Mouse (Mus musculus) midbrain, embryonic 11.5 days (tissue): ENCODE results near the gene Pimreg. TPM values are rescaled to one million over a fixed set of nuclear protein-coding genes. Genes with fewer than 3 reads are reported as not detected.

Source experiments
- ATAC-seq: fragments of 200-750 bp; cut with Nextera tagmentation; 2 replicates; pipeline ENCODE4 v1.8.0; 2017; ENCODE audit warnings: moderate TSS enrichment, moderate library complexity; ENCODE audit not compliant: low FRiP score
- DNase-seq: peaks from one replicate; pipeline ENCODE4 v3.0.0; 2015; ENCODE audit warnings: low spot score; ENCODE audit errors: missing footprints
- H3K27ac ChIP-seq: fragments of 300-500 bp; sonication (generic); 2 replicates; pipeline ENCODE4 v1.5.1; 2014; ENCODE audit warnings: low read depth, low read length
- H3K27me3 ChIP-seq: fragments of 300-500 bp; sonication (generic); 2 replicates; pipeline ENCODE4 v1.6.1; 2014; ENCODE audit warnings: mild to moderate bottlenecking, low read length, moderate library complexity, mixed read lengths; ENCODE audit not compliant: control insufficient read depth, insufficient read depth
- H3K36me3 ChIP-seq: fragments of 300-500 bp; sonication (generic); 2 replicates; pipeline ENCODE4 v1.6.1; 2014; ENCODE audit warnings: mild to moderate bottlenecking, low read length, moderate library complexity, mixed read lengths; ENCODE audit not compliant: control insufficient read depth, insufficient read depth
- H3K4me1 ChIP-seq: fragments of 300-500 bp; sonication (generic); 2 replicates; pipeline ENCODE4 v1.6.1; 2014; ENCODE audit warnings: low read length; ENCODE audit not compliant: control insufficient read depth, insufficient read depth
- H3K4me2 ChIP-seq: fragments of 300-500 bp; sonication (generic); 2 replicates; pipeline ENCODE4 v1.6.1; 2014; ENCODE audit warnings: mild to moderate bottlenecking, moderate library complexity
- H3K4me3 ChIP-seq: fragments of 300-500 bp; sonication (generic); 2 replicates; pipeline ENCODE4 v1.5.1; 2014; ENCODE audit warnings: low read depth, low read length
- H3K9ac ChIP-seq: fragments of 300-500 bp; sonication (generic); 2 replicates; pipeline ENCODE4 v1.6.1; 2014; ENCODE audit warnings: low read length
- H3K9me3 ChIP-seq: fragments of 300-500 bp; sonication (generic); 2 replicates; pipeline ENCODE4 v1.6.1; 2016; ENCODE audit warnings: low read length; ENCODE audit not compliant: control insufficient read depth
- WGBS: fragments of 180-500 bp; shearing (Covaris S2); extraction: QIAGEN DNeasy Blood & Tissue Kit; methylation state at CpG from one replicate; pipeline ENCODE4 v1.1.7; 2014; 5-methylcytosine and 5-hydroxymethylcytosine counted together
- polyA plus RNA-seq: library from polyadenylated mRNA; unstranded; fragments of >200 nt; fragmentation: Nextera tagmentation; extraction: Ambion mirVana; gene quantifications from 2 replicates; pipeline ENCODE4 v1.2.1, GENCODE M21; 2014

The Pimreg gene
- polyA plus RNA-seq, 1 experiment from 2014 or later: 214 TPM

DNA sequence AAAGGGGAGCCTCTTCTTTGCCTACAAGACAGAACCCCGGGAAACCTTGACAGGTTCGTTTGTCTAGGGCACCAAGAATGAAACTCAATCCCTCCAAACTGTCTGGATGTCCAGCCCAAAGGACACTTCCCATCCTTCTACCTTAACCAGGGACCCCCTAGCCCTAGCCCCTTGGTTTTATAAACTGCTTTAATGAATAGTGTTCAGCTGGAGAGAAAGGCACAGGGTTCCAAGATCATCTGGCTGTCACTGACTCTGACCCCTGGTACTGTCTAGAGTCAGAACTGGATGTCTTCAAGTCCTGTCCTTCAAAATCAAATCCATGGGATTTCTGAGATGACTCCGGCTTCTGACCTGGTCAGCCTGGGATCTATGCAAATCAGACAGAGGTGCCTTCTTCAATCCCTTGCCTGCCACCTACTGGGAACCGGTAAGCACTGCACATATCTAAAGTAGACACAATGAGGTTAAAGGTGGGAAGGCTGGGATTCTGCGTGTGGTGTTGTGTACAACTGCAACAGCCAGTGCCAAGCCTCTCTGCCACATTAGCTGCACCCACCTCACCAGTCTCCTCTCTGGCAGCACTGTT lies 17.5 kb upstream of the Pimreg start:
- H3K4me1 ChIP-seq: no peaks in the 10 kb centered on the region
- peak; percentile 52 for ATAC-seq
- 30% methylated on average over 5 of the region's 5 CpGs for WGBS
- no peaks in the 10 kb centered on the region; the same call in 1 of the 2 replicates for H3K27me3 ChIP-seq
- no peak overlapping the region for H3K4me2 ChIP-seq
- no peak overlapping the region for H3K27ac ChIP-seq
- no peaks in the 10 kb centered on the region for H3K9me3 ChIP-seq
- H3K9ac ChIP-seq: no peak overlapping the region
- DNase-seq: peak; percentile 91
- H3K4me3 ChIP-seq: no peak overlapping the region
- H3K36me3 ChIP-seq: no peaks in the 10 kb centered on the region

DNA sequence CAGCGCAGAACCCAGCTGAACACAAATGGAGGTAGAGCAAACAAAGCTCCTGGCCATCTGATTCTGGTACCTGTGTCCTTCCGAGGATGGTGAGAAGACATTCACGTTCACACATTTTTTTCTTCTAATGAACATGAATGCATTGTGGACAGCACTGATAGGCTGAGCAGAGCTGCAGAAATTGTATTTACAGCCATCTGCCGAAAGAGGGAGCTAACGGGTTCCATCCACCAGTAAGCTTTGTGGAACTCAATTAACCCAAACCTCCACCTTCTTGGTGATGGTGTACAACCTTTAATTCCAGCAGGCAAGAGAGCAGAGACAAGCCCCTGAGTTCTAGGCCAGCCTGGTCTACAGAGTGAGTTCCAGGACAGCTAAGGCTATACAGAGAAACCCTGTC lies 16.0 kb upstream of the Pimreg start:
- Histone ChIP-seq H3K36me3 (no peaks in the 10 kb centered on the region), H3K4me3 (no peak overlapping the region), H3K27ac (no peak overlapping the region), H3K4me2 (no peak overlapping the region), H3K9ac (no peak overlapping the region), H3K27me3 (peaks cover 2% of the 10 kb centered on the region; the same call in 1 of the 2 replicates), H3K9me3 (no peaks in the 10 kb centered on the region), H3K4me1 (no peaks in the 10 kb centered on the region)
- no peak for ATAC-seq
- DNase-seq: peak; percentile 90
- 41% methylated on average over 5 of the region's 5 CpGs for WGBS

DNA sequence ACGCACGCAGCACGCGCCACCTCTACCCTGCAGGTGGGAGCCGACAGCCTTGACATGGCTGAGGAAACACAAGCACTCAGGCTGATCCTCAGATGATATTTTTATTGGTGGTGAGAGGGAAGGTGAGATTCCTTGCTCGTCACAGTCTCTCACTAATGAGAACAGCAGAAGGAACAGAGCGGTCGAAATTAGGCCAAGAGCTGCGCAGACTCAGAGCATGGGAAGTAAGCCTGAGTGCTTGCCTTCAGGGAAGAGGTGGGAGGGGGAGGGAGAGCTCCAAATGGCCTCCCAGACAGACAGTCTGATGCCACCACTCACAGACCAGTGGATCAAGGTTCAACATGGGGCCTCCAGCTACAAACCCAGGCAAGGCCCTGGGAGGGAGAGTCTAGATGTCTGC lies 15.3 kb upstream of the Pimreg start:
- Histone ChIP-seq H3K9ac (no peak overlapping the region), H3K4me2 (no peak overlapping the region), H3K36me3 (no peaks in the 10 kb centered on the region), H3K4me3 (no peak overlapping the region), H3K27me3 (peaks cover 2% of the 10 kb centered on the region; the same call in 1 of the 2 replicates), H3K9me3 (no peaks in the 10 kb centered on the region), H3K27ac (no peak overlapping the region), H3K4me1 (no peaks in the 10 kb centered on the region)
- DNase-seq (no peak), ATAC-seq (no peak)
- WGBS: 94% methylated on average over 9 of the region's 9 CpGs

DNA sequence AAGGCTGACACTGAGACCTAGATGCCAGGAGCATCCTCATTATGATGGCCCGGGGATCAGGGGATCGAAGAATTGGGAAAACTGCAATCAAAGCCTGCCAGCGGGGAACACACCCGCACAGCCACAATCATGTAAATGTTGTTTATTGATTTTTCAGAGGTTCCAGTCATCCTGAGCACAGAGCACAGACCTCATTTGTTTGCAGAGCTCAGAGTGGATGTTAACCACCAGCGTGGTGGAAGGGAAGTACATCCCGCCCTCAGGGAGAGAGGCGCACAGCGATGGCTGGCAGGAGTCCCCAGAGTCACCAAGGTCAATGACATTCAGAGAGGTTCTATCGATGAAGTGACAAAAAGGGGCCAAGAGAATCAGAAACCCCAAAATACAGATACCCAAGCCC lies 14.0 kb upstream of the Pimreg start:
- Histone ChIP-seq H3K9ac (no peak overlapping the region), H3K4me3 (no peak overlapping the region), H3K9me3 (no peaks in the 10 kb centered on the region), H3K27ac (no peak overlapping the region), H3K4me2 (no peak overlapping the region), H3K27me3 (peaks cover 2% of the 10 kb centered on the region; the same call in 1 of the 2 replicates), H3K36me3 (no peaks in the 10 kb centered on the region), H3K4me1 (no peaks in the 10 kb centered on the region)
- ATAC-seq: no peak
- DNase-seq: no peak
- WGBS: 78% methylated on average over 9 of the region's 9 CpGs

DNA sequence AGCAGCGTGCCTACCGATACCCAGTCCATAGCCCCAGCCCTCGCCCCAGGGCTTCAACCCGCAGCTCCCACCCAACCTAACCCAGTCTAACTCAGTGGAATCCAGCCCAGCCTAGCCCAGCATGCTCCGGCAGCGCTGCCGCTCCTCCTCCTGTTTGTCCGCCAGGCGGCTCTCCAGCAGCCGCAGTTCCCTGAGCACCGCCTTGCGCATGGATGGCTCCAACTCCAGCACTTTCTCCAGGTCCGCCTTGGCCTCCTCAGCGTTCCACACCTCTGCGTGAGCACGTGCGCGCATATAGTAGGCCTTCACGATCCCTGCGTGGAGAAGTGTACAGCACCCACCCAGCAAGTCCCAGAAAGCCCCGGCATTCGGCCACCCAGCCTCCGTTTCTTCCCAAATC lies 12.7 kb upstream of the Pimreg start:
- H3K9me3 ChIP-seq: no peaks in the 10 kb centered on the region
- no peaks in the 10 kb centered on the region for H3K4me1 ChIP-seq
- peaks cover 2% of the 10 kb centered on the region; the same call in 1 of the 2 replicates for H3K27me3 ChIP-seq
- H3K36me3 ChIP-seq: no peaks in the 10 kb centered on the region
- 22% methylated on average over 23 of the region's 23 CpGs for WGBS
- no peak overlapping the region for H3K4me2 ChIP-seq
- H3K9ac ChIP-seq: no peak overlapping the region
- H3K4me3 ChIP-seq: no peak overlapping the region
- H3K27ac ChIP-seq: no peak overlapping the region
- peak; percentile 91 for DNase-seq
- peak; percentile 47; the same call in 1 of the 2 replicates for ATAC-seq

DNA sequence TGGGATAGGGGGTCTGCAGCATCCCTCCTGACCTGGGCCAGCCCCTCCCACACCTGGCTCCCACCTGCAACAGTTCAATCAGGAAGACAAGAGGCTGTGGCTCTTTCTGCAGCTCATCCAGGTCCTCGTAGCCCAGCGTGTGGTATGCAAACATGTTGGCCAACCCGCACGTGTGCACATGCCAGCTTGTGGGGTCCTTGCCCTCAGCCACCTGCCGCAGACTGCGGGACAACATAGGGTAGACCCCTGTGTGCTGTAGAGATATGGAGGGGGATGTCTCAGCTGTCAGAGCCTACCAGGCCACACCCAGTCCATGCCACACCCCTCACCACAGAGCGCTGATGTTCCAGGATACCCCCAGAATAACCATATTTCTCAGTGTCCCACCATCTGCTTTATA lies 10.5 kb upstream of the Pimreg start:
- H3K4me2 ChIP-seq: no peak overlapping the region
- no peak for ATAC-seq
- WGBS: 89% methylated on average over 7 of the region's 7 CpGs

DNA sequence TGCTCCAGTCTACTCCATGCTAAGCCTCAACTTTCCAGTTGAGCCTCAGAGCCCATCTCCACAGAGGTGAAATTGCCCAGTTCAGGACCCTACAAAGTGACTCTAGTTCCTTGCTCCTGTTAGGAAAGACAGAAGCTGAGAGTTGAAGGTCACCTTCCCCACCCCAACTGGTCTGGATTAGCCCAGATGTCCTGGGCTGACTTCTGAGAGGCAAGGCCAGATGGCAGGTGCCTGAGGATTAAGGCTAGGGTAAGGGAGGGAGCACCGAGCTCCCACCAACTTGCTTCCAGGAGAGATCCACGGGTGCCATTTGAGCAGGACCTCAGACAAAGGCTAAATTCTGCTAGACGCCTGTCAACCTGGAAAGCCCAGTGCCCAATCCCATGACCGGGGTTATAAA lies 9.7 kb upstream of the Pimreg start:
- Histone ChIP-seq H3K9ac (no peak overlapping the region), H3K27me3 (peaks cover 2% of the 10 kb centered on the region; the same call in 1 of the 2 replicates), H3K4me3 (no peak overlapping the region), H3K9me3 (no peaks in the 10 kb centered on the region), H3K4me2 (no peak overlapping the region), H3K36me3 (no peaks in the 10 kb centered on the region), H3K27ac (no peak overlapping the region), H3K4me1 (no peaks in the 10 kb centered on the region)
- DNase-seq: no peak
- WGBS: 61% methylated on average over 4 of the region's 4 CpGs
- ATAC-seq: no peak

More for the DNA sequence above, 10.5 kb upstream of the Pimreg start:
- DNase-seq: no peak
- H3K36me3 ChIP-seq: no peaks in the 10 kb centered on the region
- no peak overlapping the region for H3K27ac ChIP-seq
- no peaks in the 10 kb centered on the region for H3K4me1 ChIP-seq
- H3K9ac ChIP-seq: no peak overlapping the region
- peaks cover 2% of the 10 kb centered on the region; the same call in 1 of the 2 replicates for H3K27me3 ChIP-seq
- no peaks in the 10 kb centered on the region for H3K9me3 ChIP-seq
- no peak overlapping the region for H3K4me3 ChIP-seq

DNA sequence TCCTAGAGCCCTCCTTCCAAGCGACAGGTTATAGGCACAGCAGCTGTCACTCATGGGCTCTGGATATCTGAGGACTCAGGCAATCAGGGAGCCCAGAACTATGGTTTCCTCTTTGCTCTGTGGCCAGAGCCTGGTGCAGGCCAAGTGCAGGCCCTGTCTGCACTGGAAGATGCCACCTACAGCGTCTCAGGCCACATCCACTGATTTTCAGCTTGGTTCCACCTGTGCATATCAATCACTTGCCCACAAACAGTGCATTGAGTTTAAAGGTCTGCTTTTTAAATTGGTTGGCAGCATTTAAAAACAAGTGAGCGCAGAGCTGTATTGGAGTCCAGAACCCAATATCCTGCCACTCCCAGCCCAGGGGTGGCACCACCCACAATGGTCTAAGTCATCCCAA lies 9.2 kb upstream of the Pimreg start:
- Histone ChIP-seq H3K4me3 (no peak overlapping the region), H3K27ac (no peak overlapping the region), H3K4me2 (no peak overlapping the region), H3K9me3 (no peaks in the 10 kb centered on the region), H3K27me3 (peaks cover 4% of the 10 kb centered on the region; the same call in 1 of the 2 replicates), H3K4me1 (no peaks in the 10 kb centered on the region), H3K9ac (no peak overlapping the region), H3K36me3 (no peaks in the 10 kb centered on the region)
- no peak for DNase-seq
- WGBS: 93% methylated on average over 3 of the region's 3 CpGs
- ATAC-seq: no peak

DNA sequence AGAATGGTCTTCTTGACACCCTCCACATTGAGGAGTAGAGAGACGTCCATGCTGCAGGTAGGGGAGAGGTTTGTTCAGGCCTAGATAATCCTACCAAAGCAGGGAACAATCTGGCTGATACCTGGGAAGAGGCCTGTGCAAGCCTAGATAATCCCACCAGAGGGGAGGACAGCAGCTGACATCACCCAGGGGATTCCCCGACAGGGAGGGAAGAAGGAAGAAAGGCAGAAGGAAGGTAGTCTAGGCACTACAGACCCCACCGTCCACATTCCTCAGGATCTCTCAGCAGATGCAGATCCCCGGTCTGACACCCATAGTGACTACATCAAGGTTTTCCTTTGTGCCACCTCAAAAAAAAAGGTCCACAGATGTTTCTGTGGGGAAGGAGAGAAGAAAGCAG lies 4.4 kb upstream of the Pimreg start, which contains the start of gene Aipl1:
Gene Aipl1 (minus strand): TSS at position 101 of the 400 bp plus-strand sequence.
- peaks cover 23% of the 10 kb centered on the region for H3K4me1 ChIP-seq
- 58% methylated on average over 4 of the region's 4 CpGs for WGBS

More for the DNA sequence above, 4.4 kb upstream of the Pimreg start, which contains the start of gene Aipl1:
- Histone ChIP-seq H3K27ac (no peak within 1 kb of the TSS), H3K27me3 (peaks cover 3% of the 10 kb centered on the region; the same call in 1 of the 2 replicates), H3K4me2 (no peak within 1 kb of the TSS), H3K36me3 (no peaks in the 10 kb centered on the region), H3K9ac (no peak within 1 kb of the TSS), H3K4me3 (no peak within 1 kb of the TSS), H3K9me3 (no peaks in the 10 kb centered on the region)
- no peak for ATAC-seq
- no peak for DNase-seq
